Mouse (Mus musculus) layer of hippocampus, adult 11-12 months (tissue): ENCODE measurements around the gene B3galnt1.
"Not testable (repeated sequence)": the region's sequence is repeated elsewhere in the genome, so short reads cannot be mapped to it uniquely, and the experiment has no call there.

Experiments used
- DNase-seq: peaks from one replicate; pipeline ENCODE4 v3.0.0; 2022; ENCODE audit warnings: low spot score

B3galnt1 gene

DNA sequence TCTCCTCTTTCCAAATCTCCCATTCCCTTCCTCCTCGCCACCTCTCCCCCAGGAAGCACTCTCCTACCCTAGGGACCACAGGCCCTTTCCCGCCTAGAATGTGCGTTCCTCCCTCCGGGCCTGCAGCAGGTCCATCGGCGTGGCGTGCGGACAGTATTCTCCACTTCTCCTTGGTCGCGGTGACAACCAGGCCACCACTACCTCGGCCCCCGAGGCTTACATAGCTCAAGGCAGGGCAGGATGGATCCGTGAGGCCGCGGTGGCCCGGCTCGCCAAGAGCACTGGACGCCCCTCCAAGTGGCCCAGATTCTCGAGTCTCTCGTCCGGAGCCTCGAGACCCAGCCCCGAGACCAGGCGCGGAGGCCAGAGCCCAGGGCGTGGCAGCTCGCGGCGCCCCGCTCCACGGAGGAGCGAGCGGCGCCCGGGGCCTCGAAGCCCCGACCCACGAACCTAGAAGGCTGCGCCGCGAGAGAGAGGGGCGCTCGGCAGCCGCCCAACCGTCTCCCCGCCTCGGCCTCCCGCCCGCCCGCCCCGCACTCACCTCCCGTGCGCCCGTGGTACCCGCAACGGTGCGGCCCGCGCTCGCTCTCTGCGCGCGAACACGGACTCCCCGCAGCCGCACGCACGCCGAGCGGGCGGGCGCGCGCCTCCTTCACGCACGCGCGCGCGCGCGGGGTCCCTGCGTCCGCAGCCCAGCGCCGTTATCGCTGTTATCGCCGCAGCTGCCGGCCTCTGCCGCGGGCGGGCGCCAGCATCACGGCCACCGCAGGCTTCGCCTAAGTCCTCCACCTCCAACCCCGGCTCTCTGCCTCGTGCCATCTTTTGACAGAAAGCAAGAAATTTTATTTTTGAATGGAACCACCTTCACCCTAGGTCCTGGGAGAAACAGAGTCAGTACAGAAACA, at the start of gene B3galnt1:
Gene B3galnt1 (minus strand): TSS at position 700 of the 905 bp plus-strand sequence.
- peak; percentile 65 for DNase-seq

DNA sequence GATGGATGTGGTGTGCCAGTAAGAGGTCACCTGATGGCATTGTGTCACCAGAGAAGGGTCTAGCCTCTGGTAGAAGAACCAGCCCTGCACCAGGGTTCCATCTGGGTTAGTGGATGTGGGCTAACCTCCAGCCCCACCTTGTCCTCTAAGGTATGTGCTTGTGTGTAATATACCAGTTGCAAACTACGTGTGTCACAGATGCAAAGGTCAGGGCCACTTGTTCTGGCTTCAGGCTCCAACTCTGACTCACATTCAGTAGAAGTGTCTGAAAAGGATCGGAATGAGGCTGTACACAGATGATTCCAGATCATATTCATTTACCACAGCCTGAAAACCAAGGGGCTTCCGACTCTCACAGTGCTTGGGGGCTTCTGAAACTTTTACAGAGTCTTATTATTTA, 35.8 kb upstream of the B3galnt1 start:
- DNase-seq: no peak

DNA sequence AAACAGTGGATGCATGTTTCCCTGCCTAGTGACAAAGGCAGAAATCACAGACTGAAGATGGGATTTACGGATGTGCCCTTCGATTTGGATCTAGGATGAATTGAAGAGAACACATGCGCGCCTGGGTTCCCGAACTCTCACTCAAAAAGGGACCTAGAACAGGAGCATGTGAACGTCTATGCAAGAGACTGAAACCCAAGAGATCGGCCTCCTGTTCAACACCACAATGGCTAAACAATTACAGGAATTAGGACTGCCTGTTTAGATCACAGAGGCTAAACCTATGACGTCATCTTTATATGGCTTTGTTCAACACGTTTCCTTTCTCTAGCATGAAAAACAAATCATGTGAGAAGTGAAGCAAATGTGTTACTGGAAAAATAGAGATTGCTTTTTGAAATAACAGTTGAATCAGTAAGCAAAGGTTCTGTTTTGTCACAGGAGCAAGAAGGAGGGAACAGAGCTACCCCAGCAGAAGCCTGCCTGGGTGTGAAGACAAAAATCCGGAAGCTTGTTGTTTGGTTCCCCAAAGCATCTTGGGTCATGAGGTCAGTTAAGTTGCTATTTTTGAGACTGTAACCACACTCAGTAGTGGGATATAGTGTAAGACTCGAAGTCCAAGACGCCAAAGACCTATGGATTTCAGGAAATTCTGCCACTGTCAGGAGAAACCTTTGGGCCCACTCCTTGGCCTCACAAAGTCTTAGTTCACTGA, 35.1 kb upstream of the B3galnt1 start:
- peak; percentile 23 for DNase-seq

DNA sequence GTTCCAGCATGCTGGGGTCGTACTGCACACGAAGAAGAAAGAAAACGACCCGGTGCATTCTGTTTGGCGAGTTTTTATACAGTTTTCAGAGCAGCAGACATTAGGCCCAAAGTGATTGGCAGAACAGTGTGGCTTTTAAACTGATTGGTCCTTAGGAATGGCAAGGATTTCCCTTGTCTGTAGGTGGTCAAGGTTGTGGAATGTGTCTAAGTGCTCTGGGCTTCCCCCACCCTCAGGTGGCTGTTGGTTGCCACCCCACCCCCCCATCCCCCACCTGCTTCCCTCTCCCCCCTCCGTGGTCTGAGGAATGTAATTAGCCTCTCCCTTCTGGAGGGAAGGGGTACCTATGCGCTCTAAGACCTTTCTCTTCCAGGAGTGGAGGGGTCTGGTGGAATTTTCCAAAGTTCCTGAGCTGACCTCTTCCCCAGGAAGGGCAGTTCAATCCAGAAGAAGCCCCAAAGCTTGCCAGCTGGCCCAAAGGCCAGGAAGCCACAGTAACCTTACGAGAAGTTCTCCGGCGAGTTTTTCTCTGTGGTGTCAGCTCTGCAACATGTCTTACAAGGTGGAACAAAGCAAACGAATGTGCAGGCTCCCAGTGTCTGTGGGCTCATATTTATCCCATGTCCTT, 28.3 kb upstream of the B3galnt1 start:
- DNase-seq: no peak

DNA sequence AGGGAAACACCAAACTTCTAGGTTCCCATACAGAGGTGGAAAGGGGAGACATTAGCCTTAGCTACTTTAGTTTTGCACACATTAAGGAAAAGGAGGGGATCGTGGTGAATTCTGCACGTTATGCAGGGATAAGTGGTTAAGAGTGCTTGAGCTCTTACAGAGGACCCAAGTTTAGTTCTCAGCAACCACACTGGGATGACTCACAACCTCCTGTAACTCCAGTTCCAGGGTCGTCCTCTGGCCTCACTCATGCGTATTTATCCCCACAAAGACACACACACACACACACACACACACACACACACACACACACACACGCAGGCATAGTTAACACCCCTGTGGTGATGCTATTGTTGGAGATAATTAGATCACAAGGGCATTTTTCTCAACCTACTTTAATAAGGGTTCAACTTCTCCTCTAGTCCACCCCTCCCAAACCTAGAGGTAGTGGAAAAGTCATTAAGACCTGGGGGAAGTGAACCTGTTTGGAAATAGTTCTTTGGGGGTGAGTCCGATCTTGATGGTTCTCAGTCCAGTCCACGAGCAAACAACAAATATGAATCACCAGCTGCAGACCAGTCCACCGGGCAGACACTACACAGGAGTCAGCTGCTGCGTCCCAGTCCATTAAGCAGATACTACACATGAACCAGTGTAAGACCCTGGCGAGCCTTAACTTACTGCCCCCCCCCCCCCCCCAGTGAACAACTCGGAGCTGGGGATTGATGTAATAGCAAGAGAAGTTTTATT, 27.6 kb upstream of the B3galnt1 start:
- DNase-seq: no peak

DNA sequence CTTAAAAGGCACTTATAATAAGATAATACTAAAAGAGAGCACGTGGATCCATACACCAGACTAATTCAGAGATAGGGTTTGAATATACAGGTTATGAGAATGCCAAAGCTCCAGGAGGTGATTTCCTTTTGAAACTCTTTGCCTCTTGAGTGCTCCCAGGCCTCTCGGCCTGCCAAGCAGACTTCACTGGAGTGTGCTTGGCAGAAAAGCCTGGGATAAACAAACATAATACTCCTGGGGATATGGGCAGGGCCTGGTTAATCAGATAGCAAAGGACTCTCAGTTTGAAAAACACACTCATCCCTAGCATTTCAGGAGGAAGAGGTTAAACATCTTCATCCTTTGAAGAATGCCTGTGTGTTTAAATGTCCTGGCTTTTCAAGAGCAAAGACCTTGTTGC, 25.4 kb upstream of the B3galnt1 start:
- no peak for DNase-seq

DNA sequence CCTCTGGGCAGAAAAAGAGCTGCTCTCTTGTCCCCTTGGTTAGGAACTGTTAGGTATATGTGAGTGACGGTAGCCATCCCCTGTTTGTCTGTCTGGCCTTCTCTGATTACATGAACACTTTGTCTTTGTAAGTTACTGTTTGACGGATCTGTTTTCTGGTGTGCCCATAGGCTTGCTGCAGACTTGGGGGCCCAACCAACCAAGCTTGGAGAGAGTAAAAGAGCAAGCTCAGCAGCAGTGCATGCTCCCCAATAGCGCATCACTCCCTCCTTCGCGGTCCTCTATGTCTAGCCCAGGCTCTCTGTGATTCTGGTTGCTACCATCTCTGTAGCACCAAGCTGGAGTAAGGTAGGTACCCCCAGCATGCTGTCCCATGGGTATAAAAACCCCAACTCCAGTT, 9.1 kb upstream of the B3galnt1 start:
- DNase-seq: no peak

DNA sequence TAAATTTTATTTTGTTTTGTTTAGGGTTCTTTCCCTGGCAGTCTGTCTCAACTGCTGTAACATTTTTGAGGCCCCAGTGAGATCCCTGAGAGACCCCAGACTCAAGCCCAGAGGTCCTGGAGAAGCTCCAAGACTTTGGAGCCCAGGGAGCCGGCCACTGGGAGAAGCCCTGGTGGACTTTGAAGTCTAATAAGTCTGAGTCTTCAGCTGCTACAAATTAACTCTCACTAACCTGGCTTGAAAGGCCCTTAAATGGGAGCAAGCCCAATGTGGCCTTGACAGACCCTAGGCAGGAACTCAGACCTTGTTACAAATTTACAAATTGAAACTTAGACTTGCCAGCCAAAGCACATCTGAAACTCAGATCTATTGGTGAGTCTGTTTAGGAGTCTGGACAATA, 8.7 kb upstream of the B3galnt1 start:
- no peak for DNase-seq

DNA sequence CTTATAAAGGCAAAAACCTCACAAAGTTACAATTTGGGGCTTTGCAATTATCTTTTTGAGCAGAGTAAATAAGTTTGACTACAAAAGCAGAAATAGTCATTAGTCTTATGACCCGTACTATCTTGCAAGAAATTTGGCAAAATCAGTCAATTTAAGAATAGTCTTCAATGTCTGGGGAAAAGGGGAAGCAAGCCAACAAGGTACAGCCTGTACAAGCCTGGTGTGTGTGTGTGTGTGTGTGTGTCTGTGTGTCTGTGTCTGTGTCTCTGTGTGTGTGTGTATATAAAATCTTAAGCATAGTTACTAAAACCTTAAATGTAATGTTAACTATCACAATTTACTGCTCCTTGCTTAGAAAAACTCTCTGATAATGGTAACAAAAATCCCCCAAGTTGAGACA, 8.2 kb upstream of the B3galnt1 start:
- DNase-seq: no peak

DNA sequence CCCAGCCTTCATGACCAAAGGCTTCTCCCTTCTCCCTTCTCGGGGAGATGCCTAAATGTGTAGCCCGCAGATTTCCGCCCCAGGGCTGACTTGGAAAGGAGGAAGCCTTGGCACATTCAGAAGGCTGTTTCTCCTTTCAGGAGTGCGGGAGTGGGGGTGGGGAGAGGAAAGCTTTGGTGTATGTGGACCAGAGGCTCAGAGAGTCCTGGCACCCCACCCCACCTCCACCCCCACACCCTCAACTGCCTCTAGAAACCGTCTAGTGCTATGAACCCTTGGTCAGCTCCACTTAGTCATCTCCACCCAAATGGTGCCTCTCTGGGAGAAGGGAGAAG, 373 bp upstream of the B3galnt1 start:
- no peak for DNase-seq

DNA sequence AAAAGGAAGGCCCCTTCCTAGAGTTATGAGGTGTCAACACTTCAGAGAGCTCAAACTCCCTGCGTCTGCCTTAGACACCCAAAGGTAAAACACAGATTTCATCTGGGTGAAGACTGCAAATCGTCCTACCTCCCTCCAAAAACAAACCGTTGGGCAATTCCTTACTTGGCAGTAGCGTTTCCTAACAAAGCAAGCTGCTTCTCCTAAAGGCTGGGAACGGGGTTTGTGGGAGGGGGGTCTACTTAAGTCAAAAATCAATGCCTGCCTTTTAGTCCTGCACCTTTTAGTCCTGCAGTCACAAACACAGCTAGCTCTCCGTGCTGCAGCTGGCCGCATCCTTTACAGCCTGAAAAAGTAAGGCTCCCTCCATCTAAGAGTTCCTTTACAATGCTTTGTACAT, 944 bp downstream of the B3galnt1 start:
- DNase-seq: no peak

DNA sequence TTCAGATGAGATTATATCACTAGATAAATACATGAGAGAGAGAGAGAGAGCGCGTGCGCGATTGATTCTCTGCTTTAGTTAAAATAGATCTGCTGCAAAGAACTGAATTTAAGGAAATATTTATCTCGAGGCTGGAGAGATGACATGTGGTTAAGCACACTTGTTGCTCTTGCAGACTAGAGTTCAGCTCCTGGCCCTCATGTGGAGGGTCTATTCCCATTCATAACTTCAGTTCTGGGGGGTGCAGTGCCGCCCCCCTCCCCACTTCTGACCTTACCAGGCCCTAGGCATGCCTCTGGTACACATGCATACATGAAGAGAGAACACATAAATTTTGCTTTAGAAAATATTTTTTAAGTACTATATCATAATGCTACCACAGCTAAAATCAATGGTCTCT, 1.5 kb downstream of the B3galnt1 start:
- DNase-seq: no peak

DNA sequence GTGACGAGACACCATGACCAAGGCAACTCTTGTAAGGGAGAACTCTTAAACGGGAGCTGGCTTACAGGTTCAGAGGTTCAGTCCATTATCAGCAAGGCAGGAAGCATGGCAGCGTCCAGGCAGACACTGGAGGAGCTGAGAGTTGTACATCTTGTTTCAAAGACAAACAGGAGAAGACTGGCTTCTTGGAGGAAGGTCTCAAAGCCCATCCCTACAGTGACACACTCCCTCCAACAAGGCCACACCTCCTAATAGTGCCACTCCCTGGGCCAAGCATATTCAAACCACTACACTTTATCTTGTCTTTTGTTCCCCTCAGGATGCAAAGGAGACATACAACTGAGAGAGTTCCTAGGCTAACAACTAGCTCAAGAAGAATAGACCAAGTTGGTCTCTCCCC, 2.6 kb downstream of the B3galnt1 start:
- DNase-seq: no peak

DNA sequence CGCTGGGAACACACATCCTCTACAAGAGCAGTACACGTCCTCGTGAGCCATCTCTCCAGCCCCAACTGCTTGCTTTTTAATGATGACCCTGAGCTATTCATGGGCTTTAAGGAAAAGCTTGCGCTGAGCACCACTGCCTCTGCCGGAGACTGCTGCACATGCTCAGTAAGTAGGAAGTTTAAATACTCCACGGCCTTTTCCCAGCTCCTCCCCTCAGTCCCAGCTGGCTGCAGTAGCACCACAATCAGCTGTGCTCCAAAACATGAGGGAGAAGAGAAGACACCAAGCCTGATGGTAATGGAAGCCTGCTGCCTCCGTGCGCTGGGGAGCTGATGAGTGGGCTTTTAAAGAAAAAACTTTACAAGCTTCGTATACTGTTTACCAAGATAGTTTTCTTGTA, 4.7 kb downstream of the B3galnt1 start:
- DNase-seq: no peak

DNA sequence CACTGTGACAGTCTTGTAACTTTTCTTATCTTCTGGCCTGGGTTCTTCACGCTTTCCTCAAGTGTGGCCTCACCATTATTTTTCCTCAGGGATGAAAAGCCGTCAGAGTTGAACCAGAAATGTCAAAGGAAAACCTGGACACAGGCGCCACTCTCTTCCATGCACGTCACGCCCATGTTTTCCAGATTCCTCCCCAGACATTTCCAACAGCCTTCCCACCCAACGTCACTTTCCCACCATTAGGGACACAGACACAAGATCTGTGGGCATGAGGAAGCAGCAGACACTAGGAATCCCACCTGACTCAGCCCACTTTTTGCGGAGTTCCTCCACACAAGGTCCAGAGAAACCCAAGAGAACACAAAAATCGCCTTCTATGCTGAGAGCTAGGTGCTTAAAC, 5.3 kb downstream of the B3galnt1 start:
- no peak for DNase-seq

DNA sequence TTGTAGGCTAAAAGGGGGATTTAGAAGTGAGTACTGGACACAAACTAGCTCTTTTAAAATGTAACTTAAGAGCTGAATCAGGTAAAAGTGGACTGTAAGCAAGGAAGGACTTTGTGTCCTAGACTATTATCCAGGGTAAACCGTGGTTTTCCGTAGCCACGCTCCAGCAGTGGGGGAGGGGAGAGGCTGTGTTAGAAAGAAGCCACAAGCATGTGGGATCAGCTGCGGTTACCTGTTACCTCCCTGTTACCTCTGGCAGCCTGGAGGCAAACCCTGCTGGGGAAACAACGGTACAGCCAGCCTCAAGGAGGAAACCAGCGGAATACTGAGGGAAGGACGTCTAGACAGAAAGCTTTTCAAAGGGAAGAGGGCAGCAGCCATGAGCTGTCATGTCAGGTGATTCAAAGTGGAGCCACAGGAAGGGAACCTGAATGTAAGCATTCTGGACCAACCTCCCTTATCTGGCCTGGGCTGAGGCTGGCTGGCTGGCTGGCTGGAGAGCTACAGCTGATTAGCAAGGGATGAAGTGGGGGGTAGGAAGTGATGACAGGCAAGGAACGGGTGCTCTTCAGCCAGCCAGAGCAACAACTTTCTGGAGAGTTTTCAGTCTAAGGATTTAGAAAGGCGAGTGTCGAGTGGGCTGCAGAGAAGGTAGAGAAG, 10.5 kb downstream of the B3galnt1 start:
- no peak for DNase-seq

DNA sequence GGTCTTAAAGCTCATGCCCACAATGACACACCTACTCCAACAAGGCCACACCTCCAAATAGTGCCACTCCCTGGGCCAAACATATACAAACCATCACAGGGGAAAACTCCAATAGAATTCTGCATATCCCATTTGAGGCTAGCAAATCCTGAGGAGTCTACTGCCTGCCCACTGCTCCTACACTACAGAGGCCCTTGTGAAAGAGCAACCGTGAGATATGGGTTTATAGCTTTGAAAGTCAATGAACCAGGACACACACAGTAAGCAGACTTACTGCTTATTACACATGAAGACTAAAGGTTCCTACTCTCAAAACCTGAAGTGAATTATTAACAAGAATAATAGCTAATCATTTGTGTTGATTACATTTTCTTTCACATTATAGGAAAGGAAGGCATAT, 15.0 kb downstream of the B3galnt1 start:
- DNase-seq: no peak

DNA sequence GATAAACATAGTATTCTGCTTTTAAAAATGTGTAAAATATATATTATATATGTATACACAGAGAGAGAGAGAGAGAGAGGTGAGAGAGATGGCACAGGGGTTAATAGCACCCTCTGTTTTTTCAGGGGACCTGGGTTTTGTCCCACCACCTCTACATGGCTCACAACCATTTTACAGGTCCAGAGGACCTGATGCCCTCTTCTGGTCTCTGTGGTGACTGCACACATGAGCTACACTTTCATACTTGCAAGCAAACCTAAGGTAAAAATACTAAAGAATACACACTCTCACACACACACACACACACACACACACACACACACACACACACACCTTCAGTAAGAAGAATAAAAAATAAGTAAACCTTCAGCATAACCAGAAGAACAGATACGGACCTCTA, 20.0 kb downstream of the B3galnt1 start:
- DNase-seq: no peak

DNA sequence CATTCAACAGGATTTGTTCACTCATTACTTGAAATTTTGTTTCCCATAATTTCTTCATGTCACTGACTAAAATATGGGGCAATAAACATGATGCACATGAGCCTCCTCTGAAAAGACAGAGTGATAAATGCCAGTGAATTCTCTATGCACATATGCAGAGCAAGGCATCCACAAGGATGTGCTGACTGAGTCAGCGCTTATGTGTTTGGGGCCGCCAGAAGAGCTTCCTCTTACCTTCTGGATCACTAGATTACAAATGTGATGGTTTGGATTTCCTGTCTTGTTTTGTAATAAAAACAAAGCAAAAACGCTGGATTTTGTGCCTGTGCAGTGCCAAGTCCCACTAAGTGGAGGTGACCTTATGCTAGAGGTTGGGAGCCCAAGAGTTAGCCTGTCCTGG, 22.0 kb downstream of the B3galnt1 start:
- DNase-seq: no peak

DNA sequence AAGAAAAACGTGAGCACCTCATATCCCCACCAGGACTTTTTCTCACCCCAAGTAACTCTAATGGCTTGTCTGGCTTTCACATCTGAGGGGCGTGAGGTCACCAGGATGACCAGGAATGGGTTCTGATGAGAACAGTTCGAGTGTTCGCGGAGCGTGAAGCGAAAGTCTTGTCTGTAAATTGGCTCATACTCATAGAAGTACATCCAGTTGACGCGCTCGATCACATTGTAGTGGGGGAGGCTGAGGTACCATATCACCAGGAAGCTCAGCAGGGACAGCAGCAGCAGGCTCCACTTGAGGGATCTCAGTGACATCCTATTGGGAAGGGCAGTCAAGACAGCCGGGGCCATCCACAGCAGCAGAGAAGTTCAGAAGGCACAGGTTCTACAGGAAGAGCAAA, 23.2 kb downstream of the B3galnt1 start:
- no peak for DNase-seq

DNA sequence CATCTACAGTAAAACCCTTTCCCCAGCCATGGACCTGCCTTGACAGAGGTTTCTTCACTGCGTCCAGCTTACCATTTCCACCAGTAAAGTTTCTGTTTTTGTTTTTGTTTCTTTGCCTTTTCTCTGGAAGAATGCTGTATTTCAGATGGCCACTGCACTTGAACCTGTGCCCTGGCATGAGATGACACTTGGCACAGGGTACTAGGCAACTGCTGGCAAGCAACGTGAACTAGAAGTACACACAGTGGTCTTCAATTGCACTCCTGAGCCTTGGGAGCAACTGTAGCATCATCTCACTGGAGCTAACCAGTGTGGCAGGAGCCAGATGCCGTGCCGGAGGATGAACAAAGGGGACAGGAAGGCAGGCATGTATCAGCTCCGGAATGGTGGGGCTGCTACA, 26.2 kb downstream of the B3galnt1 start:
- DNase-seq: no peak

DNA sequence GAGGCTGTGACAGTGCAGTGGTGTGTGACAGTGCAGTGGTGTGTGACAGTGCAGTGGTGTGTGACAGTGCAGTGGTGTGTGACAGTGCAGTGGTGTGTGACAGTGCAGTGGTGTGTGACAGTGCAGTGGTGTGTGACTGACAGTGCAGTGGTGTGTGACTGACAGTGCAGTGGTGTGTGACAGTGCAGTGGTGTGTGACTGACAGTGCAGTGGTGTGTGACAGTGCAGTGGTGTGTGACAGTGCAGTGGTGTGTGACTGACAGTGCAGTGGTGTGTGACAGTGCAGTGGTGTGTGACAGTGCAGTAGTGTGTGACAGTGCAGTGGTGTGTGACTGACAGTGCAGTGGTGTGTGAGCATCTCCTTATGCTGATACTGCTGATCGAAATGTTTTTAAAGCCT, 33.2 kb downstream of the B3galnt1 start:
- not testable (repeated sequence) for DNase-seq
